Mouse (Mus musculus) heart, embryonic 14.5 days (tissue): ENCODE measurements around the gene Ift27. TPM values are rescaled to one million over a fixed set of nuclear protein-coding genes. Genes with fewer than 3 reads are reported as not detected.
A peak's percentile ranks its signal among the peaks of the same experiment; 100 is the strongest.

Experiments used
- ATAC-seq: fragments of 200-750 bp; cut with Nextera tagmentation; 2 replicates; pipeline ENCODE4 v1.8.0; 2017; ENCODE audit warnings: low read depth, moderate TSS enrichment; ENCODE audit not compliant: insufficient number of reproducible peaks, insufficient read depth, low FRiP score
- H3K27ac ChIP-seq, 2 experiments: fragments of 200-500 bp in 1 of 2; fragments of 300-500 bp in 1 of 2; sonication (generic) in 1 of 2; replicated peaks in 1 of 2; 2 replicates each; pipeline ENCODE4 v1.5.1; 2012 to 2014; ENCODE audit warnings: low read depth in 2 of 2, low read length in 2 of 2, control low read depth in 1 of 2, mild to moderate bottlenecking in 1 of 2, mixed read lengths in 1 of 2; ENCODE audit not compliant: control insufficient read depth in 1 of 2, insufficient read depth in 1 of 2
- H3K27me3 ChIP-seq: fragments of 300-500 bp; sonication (generic); 2 replicates; pipeline ENCODE4 v1.6.1; 2014; ENCODE audit warnings: mild to moderate bottlenecking, low read length, control low read depth; ENCODE audit not compliant: control insufficient read depth, insufficient read depth
- H3K36me3 ChIP-seq: fragments of 300-500 bp; sonication (generic); 2 replicates; pipeline ENCODE4 v1.6.1; 2014; ENCODE audit warnings: mild to moderate bottlenecking, control low read depth, low read length, mixed read lengths; ENCODE audit not compliant: control insufficient read depth, insufficient read depth
- H3K4me1 ChIP-seq, 2 experiments: fragments of 200-500 bp in 1 of 2; fragments of 300-500 bp in 1 of 2; sonication (generic) in 1 of 2; 2 replicates each; pipeline ENCODE4 v1.6.1; 2012 to 2014; ENCODE audit warnings: low read length in 2 of 2, control low read depth in 1 of 2, mixed read lengths in 1 of 2; ENCODE audit not compliant: control insufficient read depth in 2 of 2, insufficient read depth in 2 of 2
- H3K4me2 ChIP-seq: fragments of 300-500 bp; sonication (generic); 2 replicates; pipeline ENCODE4 v1.6.1; 2014; ENCODE audit warnings: mild to moderate bottlenecking, low read length
- H3K4me3 ChIP-seq, 2 experiments: fragments of 200-500 bp in 1 of 2; fragments of 300-500 bp in 1 of 2; sonication (generic) in 1 of 2; 2 replicates each; pipeline ENCODE4 v1.5.1; 2012 to 2014; ENCODE audit warnings: low read length in 2 of 2, mild to moderate bottlenecking in 2 of 2, control low read depth in 1 of 2, low read depth in 1 of 2, moderate library complexity in 1 of 2; ENCODE audit not compliant: control insufficient read depth in 1 of 2, insufficient read depth in 1 of 2
- H3K9ac ChIP-seq: fragments of 300-500 bp; sonication (generic); 2 replicates; pipeline ENCODE4 v1.6.1; 2014; ENCODE audit warnings: mild to moderate bottlenecking, low read length
- H3K9me3 ChIP-seq: fragments of 300-500 bp; sonication (generic); 2 replicates; pipeline ENCODE4 v1.6.1; 2016; ENCODE audit warnings: low read length, control low read depth; ENCODE audit not compliant: control insufficient read depth
- WGBS: fragments of 180-500 bp; shearing (Covaris S2); extraction: QIAGEN DNeasy Blood & Tissue Kit; methylation state at CpG from one replicate; pipeline ENCODE4 v1.1.7; 2014; 5-methylcytosine and 5-hydroxymethylcytosine counted together
- polyA plus RNA-seq: library from polyadenylated mRNA; unstranded; fragments of >200 nt; fragmentation: Nextera tagmentation; extraction: Ambion mirVana; gene quantifications from 2 replicates; pipeline ENCODE4 v1.2.1, GENCODE M21; 2014

Ift27 gene
- 44.7 and 48.7 TPM in 2 replicates for polyA plus RNA-seq

DNA sequence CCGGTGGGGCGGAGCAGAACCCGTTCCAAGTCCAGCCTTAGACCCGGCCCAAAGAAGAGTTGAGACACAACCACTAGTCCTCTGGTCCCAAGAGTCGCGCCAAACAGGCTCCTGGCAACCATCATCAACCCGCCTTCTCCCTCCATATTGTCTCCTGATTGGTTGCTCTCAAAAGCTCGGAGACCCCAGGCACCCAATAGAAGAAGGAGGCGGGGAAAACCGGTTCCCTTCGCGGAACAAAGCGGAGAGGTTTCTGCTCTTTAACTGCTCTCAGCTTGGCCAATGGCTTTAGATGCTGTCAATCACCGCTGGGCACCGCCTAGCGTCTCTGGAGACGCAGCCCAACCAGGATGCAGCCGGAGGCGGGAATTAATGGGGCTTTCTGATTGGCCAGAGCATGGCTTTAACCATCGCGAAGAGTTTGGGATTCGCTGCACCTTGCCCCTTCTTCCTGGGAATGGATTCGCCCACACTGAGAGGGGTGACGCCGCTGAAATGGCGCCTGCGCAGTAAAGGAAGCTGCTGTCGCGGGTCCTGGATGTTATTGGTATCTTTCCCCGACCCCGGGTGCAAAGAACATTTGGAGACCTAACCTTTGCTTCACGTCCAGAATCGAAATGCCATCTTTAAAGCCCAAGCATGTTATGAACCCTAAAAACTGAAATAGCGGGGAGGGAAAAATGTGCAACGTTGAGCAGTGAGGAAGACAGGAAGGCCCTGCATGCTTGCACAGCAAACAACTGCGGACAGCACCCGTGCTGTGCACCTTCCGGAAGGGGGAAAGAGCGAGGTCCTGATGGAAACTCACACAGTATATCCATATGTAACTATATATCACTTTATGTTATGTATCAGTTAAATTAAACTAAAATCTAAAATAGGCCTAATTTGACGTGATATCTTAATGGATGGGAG lies at the start of gene Ift27:
Ift27 (minus strand) TSS at position 136 of the 915 bp plus-strand sequence.
- Histone ChIP-seq H3K9me3 (no peaks in the 10 kb centered on the region), H3K9ac (peak within 1 kb of the TSS; percentile 76), H3K27ac (peak within 1 kb of the TSS; percentile 54 to 62; a peak in 2 of 4 replicates), H3K36me3 (no peaks in the 10 kb centered on the region), H3K4me1 (peaks cover 5 to 9% of the 10 kb centered on the region in 2 experiments), H3K27me3 (no peaks in the 10 kb centered on the region; the same call in none of the 2 replicates), H3K4me2 (peak within 1 kb of the TSS; percentile 84), H3K4me3 (peak within 1 kb of the TSS; percentile 56 to 79)
- ATAC-seq: peak; percentile 97
- 1% methylated on average over 40 of the region's 40 CpGs for WGBS

DNA sequence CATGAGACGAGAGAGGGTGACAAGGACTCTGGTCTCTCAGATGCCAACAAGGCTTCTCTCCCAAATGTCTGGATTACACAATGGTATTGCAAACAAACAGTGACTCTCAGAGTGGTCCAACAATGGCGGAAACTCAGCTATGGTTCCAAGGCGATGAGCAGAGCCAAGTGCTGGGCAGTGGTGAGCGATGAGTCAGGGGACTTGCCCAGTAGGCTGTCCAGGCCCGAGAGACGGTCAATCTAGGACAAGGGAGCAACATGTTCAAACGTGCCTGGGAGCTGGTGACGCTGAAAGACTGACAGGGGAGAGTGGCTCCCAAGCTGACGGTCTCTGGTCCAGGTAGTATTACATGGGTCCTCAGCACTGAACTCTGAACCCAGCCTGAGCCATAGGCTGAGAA lies 41.4 kb upstream of the Ift27 start:
- ATAC-seq: no peak
- 72% methylated on average over 9 of the region's 9 CpGs for WGBS
- no peak overlapping the region for H3K4me2 ChIP-seq

DNA sequence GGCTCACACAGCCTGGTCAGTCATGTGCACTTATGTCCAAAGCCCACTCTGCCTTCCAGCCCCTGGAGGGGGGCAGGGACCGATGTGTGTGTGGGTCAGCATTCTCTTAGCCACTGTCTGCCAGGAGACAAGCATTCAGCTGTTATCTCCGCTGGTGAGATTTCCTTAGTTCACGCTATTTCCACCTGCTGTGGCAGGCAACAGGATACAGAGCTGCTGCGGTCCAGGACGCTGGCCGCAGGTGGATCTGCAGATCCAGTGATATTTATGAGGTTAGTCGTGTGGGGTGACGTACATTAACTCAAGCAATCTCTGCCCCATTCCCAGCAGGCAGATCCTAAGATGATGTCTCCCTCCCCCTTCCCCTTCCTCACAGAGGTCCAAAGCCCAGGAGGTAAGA lies 37.5 kb upstream of the Ift27 start:
- Histone ChIP-seq H3K9me3 (peaks cover 4% of the 10 kb centered on the region; the same call in 1 of the 2 replicates), H3K36me3 (no peaks in the 10 kb centered on the region), H3K4me2 (no peak overlapping the region), H3K27ac (no peak overlapping the region), H3K9ac (no peak overlapping the region), H3K4me1 (no peaks in the 10 kb centered on the region), H3K4me3 (no peak overlapping the region), H3K27me3 (peaks cover 8% of the 10 kb centered on the region; the same call in 1 of the 2 replicates)
- 72% methylated on average over 8 of the region's 8 CpGs for WGBS
- no peak for ATAC-seq

More for the DNA sequence above, 41.4 kb upstream of the Ift27 start:
- Histone ChIP-seq H3K27me3 (no peaks in the 10 kb centered on the region), H3K9me3 (no peaks in the 10 kb centered on the region), H3K4me1 (no peaks in the 10 kb centered on the region), H3K36me3 (no peaks in the 10 kb centered on the region), H3K9ac (no peak overlapping the region), H3K4me3 (no peak overlapping the region), H3K27ac (no peak overlapping the region)

DNA sequence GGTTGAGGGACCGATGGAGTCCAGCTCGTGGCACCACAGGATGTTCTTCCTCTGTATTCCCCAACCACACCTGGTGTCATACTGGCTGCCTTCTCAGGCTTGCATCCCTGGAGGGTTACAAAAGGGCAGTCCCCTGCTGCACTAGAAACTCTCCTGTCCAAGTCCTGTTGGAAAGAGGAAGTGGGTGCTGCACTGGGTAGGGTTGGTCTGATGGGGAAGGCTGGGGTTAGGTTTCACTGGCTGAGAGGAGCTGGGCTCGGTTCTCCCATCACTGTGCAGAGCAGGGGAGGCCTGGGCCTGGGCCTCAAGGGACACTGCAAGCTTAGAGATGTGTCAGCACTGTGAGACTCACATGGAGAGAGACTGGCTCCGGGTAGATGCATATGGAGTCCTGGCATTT lies 36.3 kb upstream of the Ift27 start:
- Histone ChIP-seq H3K9me3 (peaks cover 4% of the 10 kb centered on the region; the same call in 1 of the 2 replicates), H3K36me3 (no peaks in the 10 kb centered on the region), H3K4me3 (no peak overlapping the region), H3K4me1 (no peaks in the 10 kb centered on the region), H3K27me3 (peaks cover 16% of the 10 kb centered on the region), H3K4me2 (no peak overlapping the region), H3K9ac (no peak overlapping the region), H3K27ac (no peak overlapping the region)
- WGBS: 72% methylated on average over 4 of the region's 4 CpGs
- no peak for ATAC-seq

DNA sequence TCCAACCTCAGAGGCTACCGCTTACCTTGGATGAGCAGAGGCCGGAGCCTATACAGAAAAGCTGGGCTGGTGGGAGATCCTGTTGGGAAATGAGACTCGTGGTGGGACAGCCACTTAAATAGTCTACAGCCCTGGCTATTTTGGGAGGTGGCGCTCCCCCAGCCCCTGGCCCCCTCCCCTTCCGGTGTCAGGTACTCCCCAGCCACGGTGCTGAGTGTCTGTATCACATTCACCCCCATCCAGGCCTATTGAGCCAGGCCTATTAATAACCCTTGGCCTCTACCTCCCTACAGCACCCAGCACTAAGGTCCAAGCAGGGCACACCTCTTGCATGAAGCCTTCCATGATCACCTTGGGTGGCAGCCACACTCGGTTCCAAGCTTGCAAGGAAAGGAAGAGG lies 32.4 kb upstream of the Ift27 start, which contains the start of gene Pvalb:
Pvalb (minus strand) TSS at position 89 of the 400 bp plus-strand sequence.
- no peak for ATAC-seq
- no peak within 1 kb of the TSS for H3K4me2 ChIP-seq
- H3K27ac ChIP-seq: no peak within 1 kb of the TSS
- H3K4me3 ChIP-seq: no peak within 1 kb of the TSS
- H3K36me3 ChIP-seq: no peaks in the 10 kb centered on the region
- H3K9ac ChIP-seq: no peak within 1 kb of the TSS
- H3K4me1 ChIP-seq: peaks cover 0 to 10% of the 10 kb centered on the region in 2 experiments; a peak in 3 of 4 replicates
- peaks cover 4% of the 10 kb centered on the region; the same call in 1 of the 2 replicates for H3K9me3 ChIP-seq
- 74% methylated on average over 7 of the region's 7 CpGs for WGBS
- H3K27me3 ChIP-seq: peaks cover 55% of the 10 kb centered on the region

DNA sequence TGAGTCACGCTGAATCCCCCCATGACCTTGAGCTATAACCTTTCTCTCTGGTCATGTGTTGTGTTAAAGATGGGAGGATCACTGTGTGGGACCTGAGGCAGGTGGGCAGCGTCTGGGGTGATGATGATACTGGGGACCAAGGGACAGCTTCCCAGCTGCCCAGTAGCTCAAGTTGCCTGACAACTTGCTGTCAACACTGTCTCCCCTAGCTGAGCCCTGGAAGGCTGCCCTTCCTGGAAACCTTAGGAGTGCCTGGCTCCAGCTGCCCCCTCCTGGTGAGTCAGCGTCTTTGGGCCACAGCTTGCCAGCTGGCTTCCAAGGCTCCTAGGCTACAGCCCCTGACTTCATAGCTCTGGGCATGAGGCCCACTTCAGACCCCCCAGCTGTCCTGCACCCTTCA lies 31.3 kb upstream of the Ift27 start:
- no peaks in the 10 kb centered on the region for H3K36me3 ChIP-seq
- H3K27me3 ChIP-seq: peaks cover 60% of the 10 kb centered on the region
- WGBS: 27% methylated on average over 3 of the region's 3 CpGs
- H3K27ac ChIP-seq: no peak overlapping the region
- H3K9ac ChIP-seq: no peak overlapping the region
- H3K4me2 ChIP-seq: no peak overlapping the region
- H3K9me3 ChIP-seq: peaks cover 4% of the 10 kb centered on the region; the same call in 1 of the 2 replicates
- H3K4me3 ChIP-seq: no peak overlapping the region
- no peak for ATAC-seq
- H3K4me1 ChIP-seq: peaks cover 0 to 10% of the 10 kb centered on the region in 2 experiments; a peak in 3 of 4 replicates

DNA sequence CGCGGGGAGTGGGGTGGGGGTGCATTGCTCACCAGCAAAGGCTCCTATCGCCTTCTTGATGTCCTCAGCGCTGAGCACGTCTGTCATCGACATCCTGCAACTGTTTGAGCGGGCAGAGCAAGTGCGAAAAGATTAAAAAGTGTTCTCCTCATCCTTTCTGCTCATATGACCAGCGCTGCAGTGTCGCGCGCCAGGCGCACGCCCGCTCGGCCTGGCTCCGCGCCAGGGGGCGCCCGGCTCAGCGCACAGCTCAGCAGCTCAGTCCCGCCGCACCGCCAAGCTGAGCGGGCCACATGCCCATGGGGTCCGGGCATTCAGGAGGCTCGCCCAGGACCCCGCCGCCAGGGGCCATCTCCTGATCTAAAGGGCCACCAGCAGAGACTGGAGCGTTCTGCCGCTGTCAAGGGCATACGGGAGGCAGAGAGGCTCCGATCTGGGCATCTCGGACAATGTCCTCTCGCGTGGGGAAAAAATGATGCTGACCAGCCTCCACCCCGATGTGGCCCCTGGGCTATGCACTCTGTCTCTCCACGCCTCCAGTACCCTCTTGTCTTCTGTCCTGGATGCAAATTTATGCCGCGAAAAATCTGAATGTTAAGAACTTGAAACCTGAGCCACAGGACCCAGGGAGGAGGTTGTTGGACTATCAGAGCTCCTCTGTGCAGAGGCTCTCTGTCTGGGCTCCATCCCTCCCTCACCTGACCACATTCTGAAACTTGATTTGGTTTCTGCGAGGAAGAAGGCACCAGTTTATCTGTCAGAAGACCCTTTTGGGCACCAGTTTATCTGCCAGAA lies 30.3 kb upstream of the Ift27 start:
- peak overlapping the region in 1 of 2 experiments; percentile 27; a peak in 2 of 4 replicates for H3K4me3 ChIP-seq
- no peak overlapping the region for H3K27ac ChIP-seq
- peaks cover 4% of the 10 kb centered on the region; the same call in 1 of the 2 replicates for H3K9me3 ChIP-seq
- H3K9ac ChIP-seq: no peak overlapping the region
- H3K4me1 ChIP-seq: peaks cover 0 to 10% of the 10 kb centered on the region in 2 experiments; a peak in 3 of 4 replicates
- H3K36me3 ChIP-seq: no peaks in the 10 kb centered on the region
- peaks cover 70% of the 10 kb centered on the region for H3K27me3 ChIP-seq
- H3K4me2 ChIP-seq: peak overlapping the region; percentile 64
- peak; percentile 40 for ATAC-seq
- 1% methylated on average over 41 of the region's 41 CpGs for WGBS
